Mouse (Mus musculus) C2C12 (cell line): ENCODE results near the gene Vac14. TPM values are rescaled to one million over a fixed set of nuclear protein-coding genes. Genes with fewer than 3 reads are reported as not detected.
"Not testable (repeated sequence)": the region's sequence is repeated elsewhere in the genome, so short reads cannot be mapped to it uniquely, and the experiment has no call there.

ENCODE experiments used
- H3K27me3 ChIP-seq: one replicate; pipeline ENCODE4 v1.6.1; 2011; ENCODE audit not compliant: control insufficient read depth, insufficient read depth, insufficient read length
- H3K36me3 ChIP-seq: one replicate; pipeline ENCODE4 v1.6.1; 2011; ENCODE audit not compliant: control insufficient read depth, insufficient read depth
- H3K4me3 ChIP-seq: one replicate; pipeline ENCODE4 v1.5.1; 2011; ENCODE audit warnings: mild to moderate bottlenecking, control low read depth; ENCODE audit not compliant: poor library complexity, insufficient read depth, severe bottlenecking
- H3K79me2 ChIP-seq: one replicate; pipeline ENCODE4 v1.6.1; 2011; ENCODE audit not compliant: control insufficient read depth, insufficient read depth
- H3K79me3 ChIP-seq: one replicate; pipeline ENCODE4 v1.6.1; 2011; ENCODE audit warnings: low read depth, control low read depth
- H3ac ChIP-seq: one replicate; pipeline ENCODE3; 2011; ENCODE audit warnings: low read depth; ENCODE audit not compliant: control insufficient read depth, insufficient read length
- CEBPB ChIP-seq: IDR thresholded peaks from one replicate; pipeline ENCODE4 v1.6.1; 2011; ENCODE audit warnings: low read depth, mild to moderate bottlenecking, control low read depth, moderate library complexity
- CTCF ChIP-seq: IDR thresholded peaks from one replicate; pipeline ENCODE4 v1.5.1; 2011; ENCODE audit not compliant: control insufficient read depth, insufficient read depth, insufficient read length
- FOSL1 ChIP-seq: IDR thresholded peaks from one replicate; pipeline ENCODE4 v1.8.0; 2011; ENCODE audit warnings: mild to moderate bottlenecking, low read length; ENCODE audit not compliant: poor library complexity, insufficient read depth, severe bottlenecking
- MAX ChIP-seq: IDR thresholded peaks from one replicate; pipeline ENCODE4 v1.6.1; 2011; ENCODE audit warnings: mild to moderate bottlenecking, control low read depth
- MYOD1 ChIP-seq: IDR thresholded peaks from one replicate; pipeline ENCODE4 v1.6.1; 2011; ENCODE audit warnings: low read depth; ENCODE audit not compliant: control insufficient read depth, insufficient read length
- MYOG ChIP-seq: IDR thresholded peaks from one replicate; pipeline ENCODE4 v1.6.1; 2011; ENCODE audit not compliant: control insufficient read depth, insufficient read length; ENCODE audit errors: extremely low read depth
- USF1 ChIP-seq: IDR thresholded peaks from one replicate; pipeline ENCODE4 v1.6.1; 2011; ENCODE audit warnings: low read depth, mild to moderate bottlenecking, control low read depth, moderate library complexity
- polyA plus RNA-seq: library from polyadenylated mRNA; unstranded; fragments of >200 nt; fragmentation: generic; extraction: Trizol; gene quantifications from one replicate; pipeline ENCODE4 v1.2.1, GENCODE M21; 2012; ENCODE audit warnings: missing spikeins

The Vac14 gene
- polyA plus RNA-seq, 1 experiment, result 22.2 TPM

DNA sequence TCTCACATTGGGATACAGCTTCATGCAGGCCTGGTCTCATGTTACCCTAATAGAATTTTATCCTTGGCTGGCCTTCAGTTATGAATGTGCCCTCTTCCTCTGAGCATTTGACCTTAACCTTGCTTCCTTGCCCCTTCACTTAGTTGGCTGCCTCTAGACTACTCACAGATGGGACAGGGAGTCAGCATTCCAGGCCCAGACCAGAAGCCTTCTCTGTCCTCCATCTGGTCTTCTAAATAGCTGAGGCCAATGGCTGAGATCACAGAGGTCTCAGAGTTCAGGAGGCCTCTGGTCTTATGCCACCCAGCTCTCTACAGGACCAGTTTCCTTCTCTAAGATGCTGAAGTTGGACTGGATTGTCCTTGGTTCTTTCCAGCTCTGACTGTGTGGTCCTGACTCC is 41.7 kb downstream of the Vac14 start:
- TF ChIP-seq MYOD1, result no peak
- Histone ChIP-seq H3K36me3 (peaks cover 4% of the 10 kb centered on the region), H3K4me3 (no peak overlapping the region), H3K79me3 (no peaks in the 10 kb centered on the region), H3ac (no peak overlapping the region), H3K27me3 (no peaks in the 10 kb centered on the region), H3K79me2 (no peaks in the 10 kb centered on the region)

DNA sequence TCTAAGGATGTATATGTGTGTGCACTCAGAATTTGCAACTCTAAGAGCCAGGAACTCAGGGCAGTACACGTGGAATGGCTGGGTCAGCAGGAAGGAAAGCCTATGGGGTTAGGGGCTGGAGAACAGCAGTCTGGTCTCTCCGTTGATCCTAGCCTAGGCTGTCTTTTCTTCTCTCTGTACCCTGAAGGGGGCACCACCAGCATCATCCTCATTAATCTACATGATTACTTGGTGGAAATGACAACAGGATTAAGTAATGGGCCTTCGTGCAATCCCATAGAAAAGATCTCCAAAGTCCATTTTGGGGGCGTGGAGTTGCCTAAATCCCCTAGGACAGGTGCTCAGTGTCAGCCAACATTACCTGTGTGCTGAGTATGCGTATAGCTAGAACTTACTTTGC is 44.2 kb downstream of the Vac14 start:
- no peak overlapping the region for H3ac ChIP-seq
- no peaks in the 10 kb centered on the region for H3K79me2 ChIP-seq
- no peak for TF ChIP-seq MAX
- TF ChIP-seq USF1, result no peak
- TF ChIP-seq CTCF, result no peak
- no peak for TF ChIP-seq MYOG
- no peak for TF ChIP-seq MYOD1
- TF ChIP-seq FOSL1, result no peak
- no peak for TF ChIP-seq CEBPB
- H3K79me3 ChIP-seq, result no peaks in the 10 kb centered on the region
- H3K4me3 ChIP-seq, result no peak overlapping the region
- no peaks in the 10 kb centered on the region for H3K27me3 ChIP-seq
- peaks cover 4% of the 10 kb centered on the region for H3K36me3 ChIP-seq

DNA sequence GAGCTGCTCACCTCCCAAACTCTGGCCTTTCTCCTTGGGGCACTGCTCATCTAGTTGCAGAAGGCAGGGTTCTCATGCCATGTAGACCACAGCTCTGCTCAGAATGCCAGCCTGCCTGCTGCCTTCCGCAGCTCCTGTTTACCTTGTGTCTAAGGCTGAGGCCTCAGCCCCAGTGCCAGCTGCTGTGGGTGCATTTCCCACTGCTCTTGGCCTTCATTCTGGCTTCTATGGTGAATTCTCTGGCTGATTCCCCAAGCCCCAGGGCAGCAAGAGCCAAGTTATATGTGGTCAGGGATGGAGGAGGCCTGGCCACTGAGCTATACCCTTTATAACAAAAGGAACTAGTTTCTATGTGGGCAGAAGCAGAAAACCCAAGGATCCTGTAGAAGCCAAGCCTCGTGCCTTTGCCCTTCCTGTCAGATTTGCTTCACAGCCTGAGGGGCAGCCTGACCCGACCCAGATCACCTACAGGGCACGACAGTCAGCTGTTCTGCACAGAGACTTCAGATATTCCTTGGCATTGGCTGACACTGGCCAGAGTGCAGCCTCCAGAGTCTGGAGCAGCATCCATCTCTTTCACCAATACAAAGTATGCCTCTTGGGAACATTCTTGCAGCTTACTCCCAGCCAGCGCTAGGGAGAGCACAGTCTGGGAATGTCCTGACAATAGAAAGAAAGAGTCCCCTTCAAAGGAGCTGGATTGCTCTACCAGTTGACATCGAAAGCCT is 44.8 kb downstream of the Vac14 start:
- TF ChIP-seq MYOD1 (no peak), USF1 (no peak), FOSL1 (no peak), CTCF (no peak), MAX (no peak), CEBPB (no peak), MYOG (no peak)
- Histone ChIP-seq H3K27me3 (no peaks in the 10 kb centered on the region), H3K4me3 (no peak overlapping the region)

DNA sequence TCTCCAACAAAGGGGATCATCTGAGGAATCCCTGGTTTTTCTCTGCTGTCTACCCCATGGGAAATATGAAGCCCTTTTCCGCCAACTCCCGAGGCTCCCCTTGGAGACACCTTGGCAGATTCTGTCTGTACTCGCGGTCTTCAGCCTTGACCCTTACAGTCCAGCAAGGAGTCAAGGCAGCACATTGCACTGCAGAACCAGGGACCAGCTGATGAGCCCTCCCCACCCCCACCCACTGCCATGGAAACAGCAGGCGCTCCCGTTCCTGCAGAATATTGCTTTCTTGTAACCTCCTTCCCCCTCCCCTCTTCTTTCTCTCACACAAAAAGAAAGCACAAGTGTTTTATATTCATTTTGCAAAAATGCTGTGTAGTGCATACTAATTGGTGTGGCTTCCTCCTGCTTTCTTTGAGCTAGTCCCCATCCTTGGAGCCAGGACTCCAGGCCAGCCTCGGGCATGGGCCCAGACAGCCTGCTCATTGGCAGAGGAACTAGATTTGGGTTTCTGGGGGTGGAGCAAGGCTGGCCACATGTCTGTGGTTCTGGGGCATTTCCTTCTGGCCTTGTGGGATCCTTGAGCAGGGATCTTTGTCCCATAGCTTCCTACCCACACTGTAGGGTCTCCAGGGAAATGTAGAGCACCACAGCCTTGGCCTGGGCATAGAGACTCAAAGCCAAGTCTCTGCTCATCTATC is 46.0 kb downstream of the Vac14 start:
- no peak for TF ChIP-seq MAX
- TF ChIP-seq MYOD1, result no peak
- no peak for TF ChIP-seq CTCF
- TF ChIP-seq CEBPB, result no peak
- no peak for TF ChIP-seq USF1
- TF ChIP-seq FOSL1, result no peak
- TF ChIP-seq MYOG, result no peak
- H3K79me3 ChIP-seq, result no peaks in the 10 kb centered on the region
- H3ac ChIP-seq, result no peak overlapping the region
- no peak overlapping the region for H3K4me3 ChIP-seq
- no peaks in the 10 kb centered on the region for H3K27me3 ChIP-seq
- H3K36me3 ChIP-seq, result peaks cover 4% of the 10 kb centered on the region
- H3K79me2 ChIP-seq, result no peaks in the 10 kb centered on the region

More for the DNA sequence above, 44.8 kb downstream of the Vac14 start:
- Histone ChIP-seq H3ac (no peak overlapping the region), H3K79me2 (no peaks in the 10 kb centered on the region), H3K79me3 (no peaks in the 10 kb centered on the region), H3K36me3 (peaks cover 4% of the 10 kb centered on the region)

DNA sequence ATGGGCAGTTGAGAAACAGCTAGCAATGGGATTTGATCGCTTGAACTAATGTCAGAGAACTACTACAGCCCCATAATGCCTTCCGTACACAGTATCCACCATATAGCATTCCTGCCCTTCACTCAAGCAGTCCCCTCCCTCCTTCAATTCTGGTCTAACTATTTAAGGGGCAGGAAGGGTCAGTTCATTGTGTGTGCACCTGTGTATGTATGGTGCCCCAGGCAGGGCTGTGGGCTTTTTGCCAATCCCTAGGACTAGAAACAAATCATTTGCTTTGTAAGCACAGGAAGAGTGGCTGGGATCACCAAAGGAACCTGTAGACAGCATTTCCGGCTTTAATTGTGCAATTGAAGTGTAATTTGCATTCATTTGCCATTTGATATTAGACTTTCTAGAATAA is 46.6 kb downstream of the Vac14 start:
- no peak overlapping the region for H3K4me3 ChIP-seq
- H3K79me3 ChIP-seq, result no peaks in the 10 kb centered on the region
- no peaks in the 10 kb centered on the region for H3K27me3 ChIP-seq
- H3K36me3 ChIP-seq, result peaks cover 4% of the 10 kb centered on the region
- no peak overlapping the region for H3ac ChIP-seq
- TF ChIP-seq CTCF, result no peak
- no peak for TF ChIP-seq USF1
- no peaks in the 10 kb centered on the region for H3K79me2 ChIP-seq

DNA sequence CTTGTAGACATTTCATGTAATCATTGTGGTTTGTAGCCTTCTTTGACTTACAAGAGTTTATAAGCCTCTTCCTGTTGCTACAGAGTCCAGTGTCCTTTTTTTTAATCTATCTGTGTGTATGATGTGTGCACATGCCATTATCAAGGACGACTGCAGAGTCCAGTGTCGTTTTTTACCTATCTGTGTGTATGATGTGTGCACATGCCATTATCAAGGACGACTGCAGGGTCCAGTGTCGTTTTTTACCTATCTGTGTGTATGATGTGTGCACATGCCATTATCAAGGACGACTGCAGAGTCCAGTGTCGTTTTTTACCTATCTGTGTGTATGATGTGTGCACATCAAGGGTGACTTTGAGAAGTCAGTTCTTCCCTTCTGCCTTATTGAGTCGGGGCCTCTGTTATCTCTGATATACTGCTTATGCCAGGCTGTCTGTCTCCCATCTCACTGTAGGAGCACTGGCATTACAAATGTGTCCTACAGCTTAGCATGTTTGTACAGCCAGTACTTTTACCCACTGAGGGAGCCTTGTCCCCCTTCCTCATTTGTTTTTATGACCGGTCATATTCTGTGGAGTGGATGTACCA is 49.3 kb downstream of the Vac14 start:
- H3K79me2 ChIP-seq, H3K27me3 ChIP-seq, H3K4me3 ChIP-seq, H3K36me3 ChIP-seq, H3ac ChIP-seq, H3K79me3 ChIP-seq: not testable (repeated sequence)
